Mouse (Mus musculus) G1E (cell line): Measurements from ENCODE around the gene Fktn. TPM values are rescaled to one million over a fixed set of nuclear protein-coding genes. Genes with fewer than 3 reads are reported as not detected.

Experiments
- ATAC-seq: 2 replicates; pipeline ENCODE4 v1.8.0; 2016; ENCODE audit warnings: mild to moderate bottlenecking; ENCODE audit not compliant: insufficient number of reproducible peaks, poor library complexity, low FRiP score, severe bottlenecking; ENCODE audit errors: extremely low read depth
- DNase-seq: peaks from one replicate; pipeline ENCODE4 v3.0.0; 2012; ENCODE audit warnings: low spot score
- H3K27me3 ChIP-seq: 2 replicates; pipeline ENCODE4 v1.6.1; 2012; ENCODE audit warnings: mild to moderate bottlenecking, low read length, inconsistent platforms; ENCODE audit not compliant: insufficient read depth
- H3K36me3 ChIP-seq: replicated peaks from 2 replicates; pipeline ENCODE3; 2012; ENCODE audit warnings: mild to moderate bottlenecking, inconsistent platforms
- H3K4me1 ChIP-seq: 2 replicates; pipeline ENCODE4 v1.6.1; 2012; ENCODE audit warnings: low read depth, low read length, inconsistent platforms, mixed read lengths; ENCODE audit not compliant: insufficient read depth
- H3K4me3 ChIP-seq: 2 replicates; pipeline ENCODE4 v1.5.1; 2012; ENCODE audit warnings: low read depth, mild to moderate bottlenecking, inconsistent platforms, low read length, moderate library complexity, mixed read lengths
- H3K9me3 ChIP-seq: replicated peaks from 2 replicates; pipeline ENCODE4 v1.6.1; 2012; ENCODE audit warnings: inconsistent platforms
- CTCF ChIP-seq: IDR thresholded peaks from 2 replicates; pipeline ENCODE4 v1.5.1; 2012; ENCODE audit warnings: low read depth, low read length, inconsistent platforms, mixed read lengths
- GATA1 ChIP-seq: IDR thresholded peaks from 2 replicates; pipeline ENCODE4 v1.6.1; 2012; ENCODE audit warnings: borderline replicate concordance, low read length, inconsistent platforms, mixed read lengths
- GATA2 ChIP-seq: IDR thresholded peaks from 2 replicates; pipeline ENCODE4 v1.6.1; 2012; ENCODE audit warnings: low read depth, low read length, inconsistent platforms, borderline replicate concordance
- POLR2AphosphoS5 ChIP-seq: IDR thresholded peaks from 2 replicates; pipeline ENCODE4 v1.6.1; 2012; ENCODE audit warnings: low read depth, low read length, inconsistent platforms; ENCODE audit not compliant: insufficient replicate concordance
- TAL1 ChIP-seq: conservative IDR thresholded peaks from 2 replicates; pipeline ENCODE4 v1.6.1; 2012; ENCODE audit warnings: low read depth, low read length, inconsistent platforms, mixed read lengths
- polyA plus RNA-seq: library from polyadenylated mRNA; stranded (reverse); fragments of >175 nt; gene quantifications from 2 replicates; pipeline ENCODE4 v1.2.3, GENCODE M21; 2012
- total RNA-seq, 2 experiments: library from RNA; stranded (forward) in 1 of 2; stranded (reverse) in 1 of 2; fragments of 200-1000 nt in 1 of 2; fragments of >200 nt in 1 of 2; fragmentation: Nextera tagmentation in 1 of 2; gene quantifications; 2 replicates each; pipeline ENCODE4 v1.2.3; 2014 to 2017

The Fktn gene
- total and polyA plus RNA-seq, 3 experiments, result 0.44 to 11.3 (median 4.5) TPM

DNA sequence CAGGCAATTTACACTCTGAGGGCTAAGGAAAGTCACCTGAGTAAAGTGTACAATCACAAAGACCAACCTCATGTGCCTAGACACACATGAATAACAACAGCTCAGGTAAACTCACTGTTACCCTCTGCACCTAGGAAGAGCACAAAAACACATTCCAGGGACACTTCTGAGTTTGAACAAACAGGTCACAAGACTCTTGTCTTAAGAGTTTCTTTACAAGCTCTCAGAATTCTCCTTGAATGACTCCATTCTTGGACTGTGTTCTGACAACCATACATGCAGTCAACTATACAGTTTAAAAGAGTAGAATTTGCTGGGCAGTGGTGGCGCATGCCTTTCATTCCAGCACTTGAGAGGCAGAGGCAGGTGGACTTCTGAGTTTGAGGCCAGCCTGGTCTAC, 14.3 kb downstream of the Fktn start:
- Histone ChIP-seq H3K4me3 (no peak overlapping the region), H3K4me1 (no peaks in the 10 kb centered on the region), H3K9me3 (no peaks in the 10 kb centered on the region), H3K36me3 (peaks cover 56% of the 10 kb centered on the region), H3K27me3 (no peaks in the 10 kb centered on the region)
- no peak for DNase-seq
- TF ChIP-seq POLR2AphosphoS5 (no peak), GATA1 (no peak), CTCF (no peak), TAL1 (no peak), GATA2 (no peak)
- ATAC-seq, result no peak

DNA sequence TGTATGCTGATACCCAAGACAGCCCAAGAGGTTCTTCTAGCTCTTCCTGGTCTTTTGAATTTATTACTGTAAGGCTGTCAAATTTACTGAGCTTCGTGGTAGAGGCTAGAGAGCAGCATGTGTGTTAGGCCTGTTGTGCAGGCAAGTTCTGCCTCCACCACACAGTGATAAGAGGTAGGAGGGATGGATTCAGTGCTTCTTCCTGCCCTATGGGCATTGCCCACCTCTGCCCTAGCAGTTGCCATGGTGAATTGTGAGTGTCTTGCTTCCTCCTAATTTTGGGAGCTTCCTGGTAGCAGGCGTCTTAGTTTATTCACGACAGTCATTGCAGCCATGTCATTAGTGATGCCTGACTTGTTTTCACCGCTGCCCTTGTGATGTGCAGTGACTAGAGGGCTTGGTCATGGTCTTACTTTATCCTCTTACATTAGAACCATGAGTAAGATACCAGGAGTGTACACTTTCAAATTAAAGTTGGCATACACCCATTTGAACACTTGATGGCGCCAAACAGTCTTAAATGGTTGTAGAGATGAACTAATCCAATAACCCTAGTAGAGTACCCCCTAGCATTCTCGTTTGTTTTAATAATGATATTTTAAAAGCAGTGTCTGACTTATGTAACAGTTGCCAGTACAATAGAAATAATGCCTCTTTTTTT, 25.3 kb downstream of the Fktn start:
- ATAC-seq (peak; percentile 49; the same call in 1 of the 2 replicates), DNase-seq (no peak)
- TF ChIP-seq CTCF (no peak), POLR2AphosphoS5 (no peak), GATA2 (no peak), GATA1 (no peak), TAL1 (no peak)
- Histone ChIP-seq H3K9me3 (no peaks in the 10 kb centered on the region), H3K27me3 (no peaks in the 10 kb centered on the region), H3K4me3 (no peak overlapping the region), H3K4me1 (no peaks in the 10 kb centered on the region), H3K36me3 (peaks cover 70% of the 10 kb centered on the region)

DNA sequence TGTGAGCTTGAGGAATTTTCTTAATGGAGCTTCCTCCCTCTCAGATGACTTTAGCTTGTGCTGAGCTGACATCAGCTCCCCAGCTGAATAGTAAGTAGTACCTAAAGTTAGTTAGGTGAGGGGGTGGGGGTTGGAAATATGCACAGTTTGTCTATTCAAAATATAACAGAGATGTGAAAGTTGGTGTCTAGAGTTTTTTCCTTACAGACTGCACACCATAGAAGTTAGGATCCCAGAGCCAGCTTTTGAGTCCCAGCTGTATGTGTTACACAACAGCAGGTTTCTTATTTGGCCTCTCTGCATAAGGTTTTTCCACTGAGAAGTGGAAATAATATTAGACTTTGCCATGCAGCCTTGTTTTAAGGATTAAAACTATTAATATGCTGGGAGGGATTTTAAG, 36.0 kb downstream of the Fktn start:
- Histone ChIP-seq H3K4me1 (no peaks in the 10 kb centered on the region), H3K27me3 (no peaks in the 10 kb centered on the region), H3K4me3 (no peak overlapping the region), H3K9me3 (no peaks in the 10 kb centered on the region), H3K36me3 (peaks cover 43% of the 10 kb centered on the region)
- no peak for DNase-seq
- TF ChIP-seq GATA2 (no peak), POLR2AphosphoS5 (no peak), CTCF (no peak), GATA1 (no peak), TAL1 (no peak)
- no peak for ATAC-seq

DNA sequence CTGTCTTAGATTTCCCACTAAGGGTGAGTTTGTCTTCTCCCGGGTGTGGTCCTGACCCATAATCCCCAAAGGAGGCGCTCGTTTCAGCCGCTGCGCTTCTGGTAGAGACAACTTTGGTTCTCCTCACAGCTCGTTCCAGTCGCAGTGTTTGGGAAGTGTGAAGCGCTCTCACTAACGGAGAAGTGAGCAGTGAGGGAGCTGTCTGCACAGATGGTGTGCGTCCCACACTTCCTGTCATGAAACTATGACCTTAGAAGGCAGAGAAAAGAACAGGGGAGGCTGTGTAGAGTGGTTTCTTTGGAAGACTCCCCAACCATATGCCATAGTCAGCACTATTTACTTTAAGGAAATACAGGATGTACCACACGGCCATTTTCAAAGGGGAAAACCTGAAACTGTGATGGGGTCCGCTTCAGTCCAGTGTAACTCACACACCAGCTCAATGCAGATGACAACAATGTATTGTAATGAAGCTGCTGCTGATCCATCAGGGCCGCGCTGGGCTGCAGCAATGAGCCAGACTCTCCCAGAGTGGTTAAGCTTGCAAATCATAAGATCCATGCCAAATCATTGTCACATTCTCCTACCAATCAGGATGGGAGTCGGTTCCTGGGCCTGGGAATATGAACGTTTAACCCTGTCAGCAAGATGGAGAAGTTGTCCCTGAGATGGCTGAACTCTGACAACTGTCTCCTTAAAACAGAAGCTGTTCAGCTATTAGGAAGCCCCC, 36.8 kb downstream of the Fktn start:
- Histone ChIP-seq H3K9me3 (no peaks in the 10 kb centered on the region), H3K4me1 (no peaks in the 10 kb centered on the region), H3K36me3 (peaks cover 47% of the 10 kb centered on the region), H3K27me3 (no peaks in the 10 kb centered on the region), H3K4me3 (no peak overlapping the region)
- DNase-seq, result no peak
- no peak for ATAC-seq
- TF ChIP-seq TAL1 (no peak), POLR2AphosphoS5 (no peak), CTCF (no peak), GATA1 (no peak), GATA2 (no peak)

DNA sequence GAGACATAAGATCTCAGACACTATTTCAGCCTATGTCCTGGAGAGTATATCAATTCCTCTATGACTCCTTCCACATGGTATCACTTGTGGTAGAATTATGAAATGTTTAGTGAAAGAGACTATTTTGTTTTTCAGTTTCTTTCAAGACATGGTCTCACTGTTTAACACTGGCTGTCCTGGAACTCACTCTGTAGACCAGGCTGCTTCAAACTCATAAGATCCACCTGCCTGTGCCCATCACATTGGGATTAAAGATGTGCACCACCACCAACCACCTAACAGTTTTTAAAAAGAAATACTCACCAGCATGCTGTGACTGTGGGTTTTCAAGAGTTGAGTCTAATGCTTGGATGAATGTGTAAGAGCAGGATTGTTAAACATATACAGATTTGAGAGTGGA, 43.2 kb downstream of the Fktn start:
- TF ChIP-seq TAL1 (no peak), POLR2AphosphoS5 (no peak), GATA2 (no peak), CTCF (no peak), GATA1 (no peak)
- Histone ChIP-seq H3K36me3 (peaks cover 49% of the 10 kb centered on the region), H3K4me3 (no peak overlapping the region), H3K27me3 (no peaks in the 10 kb centered on the region), H3K4me1 (no peaks in the 10 kb centered on the region), H3K9me3 (no peaks in the 10 kb centered on the region)
- DNase-seq, result no peak
- no peak for ATAC-seq

DNA sequence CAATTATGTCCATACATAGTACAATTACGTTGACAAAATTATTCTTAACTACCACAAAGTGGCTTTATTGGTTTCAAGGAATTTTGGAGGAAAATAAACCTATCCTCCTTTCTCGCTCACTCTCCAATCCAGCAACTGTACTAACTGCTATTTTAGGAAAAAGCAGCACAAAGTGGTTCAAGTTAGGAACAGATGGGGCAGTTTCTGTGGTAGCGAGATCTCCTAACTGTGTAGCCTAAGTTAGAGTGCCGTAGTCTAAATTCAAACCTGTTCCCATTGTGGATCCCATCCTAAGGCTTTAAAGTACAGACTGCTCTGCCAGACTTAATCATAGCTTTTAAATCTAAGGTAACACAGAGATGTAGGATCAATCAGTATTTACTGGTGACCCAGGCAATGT, 45.0 kb downstream of the Fktn start:
- no peak overlapping the region for H3K4me3 ChIP-seq
- no peak for DNase-seq
- peaks cover 59% of the 10 kb centered on the region for H3K36me3 ChIP-seq
- no peaks in the 10 kb centered on the region for H3K9me3 ChIP-seq
- TF ChIP-seq POLR2AphosphoS5 (no peak), GATA2 (no peak), CTCF (no peak), TAL1 (no peak), GATA1 (no peak)
- no peaks in the 10 kb centered on the region for H3K4me1 ChIP-seq
- H3K27me3 ChIP-seq, result no peaks in the 10 kb centered on the region
- ATAC-seq, result no peak
